Mouse (Mus musculus) limb, embryonic 12.5 days (tissue): Measurements from ENCODE around the gene Ptrh2. TPM values are rescaled to one million over a fixed set of nuclear protein-coding genes. Genes with fewer than 3 reads are reported as not detected.

Experiments
- ATAC-seq: fragments of 200-750 bp; cut with Nextera tagmentation; 2 replicates; pipeline ENCODE4 v1.8.0; 2017; ENCODE audit warnings: low read depth, moderate TSS enrichment; ENCODE audit not compliant: insufficient number of reproducible peaks, insufficient read depth, low FRiP score, low TSS enrichment
- H3K27ac ChIP-seq: fragments of 300-500 bp; sonication (generic); 2 replicates; pipeline ENCODE4 v1.5.1; 2016; ENCODE audit warnings: mild to moderate bottlenecking, moderate library complexity
- H3K27me3 ChIP-seq: fragments of 300-500 bp; sonication (generic); 2 replicates; pipeline ENCODE4 v1.6.1; 2016; ENCODE audit warnings: mild to moderate bottlenecking, moderate library complexity
- H3K36me3 ChIP-seq: fragments of 300-500 bp; sonication (generic); 2 replicates; pipeline ENCODE4 v1.6.1; 2016; ENCODE audit warnings: mild to moderate bottlenecking, moderate library complexity
- H3K4me1 ChIP-seq: fragments of 300-500 bp; sonication (generic); replicated peaks from 2 replicates; pipeline ENCODE4 v1.6.1; 2016
- H3K4me2 ChIP-seq: fragments of 300-500 bp; sonication (generic); 2 replicates; pipeline ENCODE4 v1.6.1; 2016; ENCODE audit warnings: mild to moderate bottlenecking, moderate library complexity
- H3K4me3 ChIP-seq: fragments of 300-500 bp; sonication (generic); replicated peaks from 2 replicates; pipeline ENCODE4 v1.5.1; 2016; ENCODE audit warnings: mild to moderate bottlenecking
- H3K9ac ChIP-seq: fragments of 300-500 bp; sonication (generic); replicated peaks from 2 replicates; pipeline ENCODE4 v1.6.1; 2016; ENCODE audit warnings: mild to moderate bottlenecking, moderate library complexity
- H3K9me3 ChIP-seq: fragments of 300-500 bp; sonication (generic); 2 replicates; pipeline ENCODE4 v1.6.1; 2016; ENCODE audit warnings: mild to moderate bottlenecking, moderate library complexity
- WGBS: fragments of 180-500 bp; shearing (Covaris S2); methylation state at CpG from one replicate; pipeline ENCODE4 v1.1.7; 2016; 5-methylcytosine and 5-hydroxymethylcytosine counted together
- polyA plus RNA-seq: library from polyadenylated mRNA; unstranded; fragments of >200 nt; fragmentation: Nextera tagmentation; extraction: Ambion mirVana; gene quantifications from 2 replicates; pipeline ENCODE4 v1.2.1, GENCODE M21; 2016

The Ptrh2 gene
- polyA plus RNA-seq, 1 experiment from 2014 or later, result 42.9 TPM

GRCm38 (mm10) chr11:86691956-86692355 lies 8.2 kb downstream of the Ptrh2 start:
- H3K27me3 ChIP-seq, result no peaks in the 10 kb centered on the region
- H3K27ac ChIP-seq, result no peak overlapping the region; the same call in 1 of the 2 replicates
- H3K4me1 ChIP-seq, result no peaks in the 10 kb centered on the region
- no peak for ATAC-seq
- H3K4me2 ChIP-seq, result no peak overlapping the region
- H3K9ac ChIP-seq, result no peak overlapping the region
- WGBS, result 88% methylated on average over 2 of the region's 2 CpGs
- H3K9me3 ChIP-seq, result no peaks in the 10 kb centered on the region
- H3K36me3 ChIP-seq, result peaks cover 94% of the 10 kb centered on the region
- no peak overlapping the region for H3K4me3 ChIP-seq

GRCm38 (mm10) chr11:86692546-86692945 lies 8.8 kb downstream of the Ptrh2 start:
- H3K4me3 ChIP-seq, result no peak overlapping the region
- H3K9ac ChIP-seq, result no peak overlapping the region
- no peaks in the 10 kb centered on the region for H3K27me3 ChIP-seq
- H3K36me3 ChIP-seq, result peaks cover 94% of the 10 kb centered on the region
- no peak for ATAC-seq
- H3K27ac ChIP-seq, result no peak overlapping the region
- 90% methylated on average over 2 of the region's 2 CpGs for WGBS
- no peaks in the 10 kb centered on the region for H3K9me3 ChIP-seq
- H3K4me2 ChIP-seq, result no peak overlapping the region
- H3K4me1 ChIP-seq, result no peaks in the 10 kb centered on the region

GRCm38 (mm10) chr11:86695461-86695860 lies 11.7 kb downstream of the Ptrh2 start:
- Histone ChIP-seq H3K9ac (no peak overlapping the region), H3K36me3 (peaks cover 94% of the 10 kb centered on the region), H3K4me2 (no peak overlapping the region), H3K4me1 (no peaks in the 10 kb centered on the region), H3K27ac (no peak overlapping the region), H3K4me3 (no peak overlapping the region), H3K27me3 (no peaks in the 10 kb centered on the region), H3K9me3 (no peaks in the 10 kb centered on the region)
- WGBS, result 78% methylated on average over 4 of the region's 4 CpGs
- ATAC-seq, result no peak

GRCm38 (mm10) chr11:86701151-86701550 lies 17.4 kb downstream of the Ptrh2 start:
- WGBS, result 87% methylated on average over 4 of the region's 4 CpGs
- no peaks in the 10 kb centered on the region for H3K9me3 ChIP-seq
- H3K9ac ChIP-seq, result no peak overlapping the region
- peaks cover 94% of the 10 kb centered on the region for H3K36me3 ChIP-seq
- H3K4me3 ChIP-seq, result no peak overlapping the region
- no peak overlapping the region for H3K4me2 ChIP-seq
- H3K27ac ChIP-seq, result no peak overlapping the region
- no peaks in the 10 kb centered on the region for H3K27me3 ChIP-seq
- no peak for ATAC-seq
- no peaks in the 10 kb centered on the region for H3K4me1 ChIP-seq

GRCm38 (mm10) chr11:86714606-86715005 lies 30.8 kb downstream of the Ptrh2 start:
- Histone ChIP-seq H3K9me3 (no peaks in the 10 kb centered on the region), H3K4me2 (no peak overlapping the region), H3K27me3 (no peaks in the 10 kb centered on the region), H3K27ac (no peak overlapping the region), H3K36me3 (peaks cover 91% of the 10 kb centered on the region), H3K4me1 (no peaks in the 10 kb centered on the region), H3K4me3 (no peak overlapping the region), H3K9ac (no peak overlapping the region)
- ATAC-seq, result no peak

- 89% methylated on average over 6 of the region's 6 CpGs for WGBS
- Histone ChIP-seq H3K9ac (no peak overlapping the region), H3K4me2 (no peak overlapping the region), H3K36me3 (peaks cover 84% of the 10 kb centered on the region), H3K27me3 (no peaks in the 10 kb centered on the region), H3K9me3 (no peaks in the 10 kb centered on the region), H3K4me1 (no peaks in the 10 kb centered on the region), H3K4me3 (no peak overlapping the region), H3K27ac (no peak overlapping the region)
- ATAC-seq, result no peak
Observed at GRCm38 (mm10) chr11:86717306-86718065, 33.7 kb downstream of the Ptrh2 start.

GRCm38 (mm10) chr11:86718369-86718768 lies 34.6 kb downstream of the Ptrh2 start:
- no peak overlapping the region for H3K4me2 ChIP-seq
- WGBS, result 94% methylated on average over 3 of the region's 3 CpGs
- no peak overlapping the region for H3K4me3 ChIP-seq
- no peak overlapping the region for H3K9ac ChIP-seq
- no peaks in the 10 kb centered on the region for H3K9me3 ChIP-seq
- peaks cover 81% of the 10 kb centered on the region for H3K36me3 ChIP-seq
- H3K4me1 ChIP-seq, result no peaks in the 10 kb centered on the region
- no peak overlapping the region for H3K27ac ChIP-seq
- H3K27me3 ChIP-seq, result no peaks in the 10 kb centered on the region
- no peak for ATAC-seq

GRCm38 (mm10) chr11:86719390-86719789 lies 35.6 kb downstream of the Ptrh2 start:
- Histone ChIP-seq H3K4me2 (no peak overlapping the region), H3K27ac (no peak overlapping the region), H3K27me3 (no peaks in the 10 kb centered on the region), H3K4me1 (no peaks in the 10 kb centered on the region), H3K9ac (no peak overlapping the region), H3K4me3 (no peak overlapping the region), H3K36me3 (peaks cover 81% of the 10 kb centered on the region), H3K9me3 (no peaks in the 10 kb centered on the region)
- no peak for ATAC-seq
- 97% methylated on average over 8 of the region's 8 CpGs for WGBS

GRCm38 (mm10) chr11:86724004-86724403 lies 40.2 kb downstream of the Ptrh2 start:
- Histone ChIP-seq H3K36me3 (peaks cover 76% of the 10 kb centered on the region), H3K4me2 (no peak overlapping the region), H3K9me3 (no peaks in the 10 kb centered on the region), H3K4me1 (no peaks in the 10 kb centered on the region), H3K9ac (no peak overlapping the region), H3K4me3 (no peak overlapping the region), H3K27ac (no peak overlapping the region), H3K27me3 (no peaks in the 10 kb centered on the region)
- no peak for ATAC-seq
- WGBS, result 93% methylated on average over 3 of the region's 3 CpGs

GRCm38 (mm10) chr11:86724982-86725381 lies 41.2 kb downstream of the Ptrh2 start:
- Histone ChIP-seq H3K27me3 (no peaks in the 10 kb centered on the region), H3K4me2 (no peak overlapping the region), H3K27ac (no peak overlapping the region), H3K9me3 (no peaks in the 10 kb centered on the region), H3K4me1 (no peaks in the 10 kb centered on the region), H3K9ac (no peak overlapping the region), H3K4me3 (no peak overlapping the region), H3K36me3 (peaks cover 74% of the 10 kb centered on the region)
- WGBS, result 92% methylated on average over 7 of the region's 7 CpGs
- no peak for ATAC-seq

- Histone ChIP-seq H3K4me1 (no peaks in the 10 kb centered on the region), H3K27ac (no peak overlapping the region), H3K4me2 (no peak overlapping the region), H3K9ac (no peak overlapping the region), H3K4me3 (no peak overlapping the region), H3K36me3 (peaks cover 72% of the 10 kb centered on the region), H3K27me3 (no peaks in the 10 kb centered on the region), H3K9me3 (no peaks in the 10 kb centered on the region)
- ATAC-seq, result no peak
Observed at GRCm38 (mm10) chr11:86725607-86726006, 41.8 kb downstream of the Ptrh2 start.

GRCm38 (mm10) chr11:86731443-86731842 lies 47.7 kb downstream of the Ptrh2 start:
- H3K36me3 ChIP-seq, result peaks cover 70% of the 10 kb centered on the region
- H3K27me3 ChIP-seq, result no peaks in the 10 kb centered on the region
- H3K9me3 ChIP-seq, result no peaks in the 10 kb centered on the region
- H3K4me2 ChIP-seq, result no peak overlapping the region
- no peak for ATAC-seq
- H3K4me1 ChIP-seq, result no peaks in the 10 kb centered on the region
- no peak overlapping the region for H3K9ac ChIP-seq
- H3K4me3 ChIP-seq, result no peak overlapping the region
- H3K27ac ChIP-seq, result no peak overlapping the region
- WGBS, result 87% methylated on average over 2 of the region's 2 CpGs
